Mouse (Mus musculus) right cerebral cortex, postnatal 4 days (tissue): ENCODE results near the gene Plcb4.

Experiments
- DNase-seq: peaks from one replicate; pipeline ENCODE4 v3.0.0-alpha.2; 2022

The Plcb4 gene

GRCm38 (mm10) chr2:136051688-136052289 lies 393.0 kb downstream of the Plcb4 start, which contains the start of gene Lamp5:
Lamp5 (plus strand) TSS chr2:136052239.
- DNase-seq: peak; percentile 19

- peak; percentile 31 for DNase-seq
Observed at GRCm38 (mm10) chr2:136057861-136058331, 399.1 kb downstream of the Plcb4 start.

- no peak for DNase-seq
Observed at GRCm38 (mm10) chr2:136058398-136058797, 399.6 kb downstream of the Plcb4 start.

- peak; percentile 3 for DNase-seq
Observed at GRCm38 (mm10) chr2:136059029-136059669, 400.3 kb downstream of the Plcb4 start.
